Mouse (Mus musculus) intestine, postnatal 0 days (tissue): ENCODE measurements around the gene Mitf. TPM values are rescaled to one million over a fixed set of nuclear protein-coding genes. Genes with fewer than 3 reads are reported as not detected.

Source experiments
- ATAC-seq: fragments of 200-750 bp; cut with Nextera tagmentation; 2 replicates; pipeline ENCODE4 v1.8.0; 2017; ENCODE audit warnings: mild to moderate bottlenecking, moderate TSS enrichment, moderate library complexity
- H3K27ac ChIP-seq: fragments of 300-500 bp; sonication (generic); 2 replicates; pipeline ENCODE4 v1.5.1; 2014; ENCODE audit warnings: mild to moderate bottlenecking, low read depth, low read length, moderate library complexity
- H3K27me3 ChIP-seq: fragments of 300-500 bp; sonication (generic); replicated peaks from 2 replicates; pipeline ENCODE4 v1.6.1; 2014; ENCODE audit warnings: low read length, mixed read lengths; ENCODE audit not compliant: control insufficient read depth, insufficient read depth
- H3K36me3 ChIP-seq: fragments of 300-500 bp; sonication (generic); 2 replicates; pipeline ENCODE4 v1.6.1; 2014; ENCODE audit warnings: mild to moderate bottlenecking, moderate library complexity; ENCODE audit not compliant: control insufficient read depth, insufficient read depth
- H3K4me1 ChIP-seq: fragments of 300-500 bp; sonication (generic); replicated peaks from 2 replicates; pipeline ENCODE4 v1.6.1; 2014; ENCODE audit warnings: antibody characterized with exemption, low read length, mixed read lengths; ENCODE audit not compliant: control insufficient read depth, insufficient read depth
- H3K4me2 ChIP-seq: fragments of 300-500 bp; sonication (generic); replicated peaks from 2 replicates; pipeline ENCODE4 v1.6.1; 2014; ENCODE audit warnings: low read depth, mild to moderate bottlenecking, moderate library complexity
- H3K4me3 ChIP-seq: fragments of 300-500 bp; sonication (generic); 2 replicates; pipeline ENCODE4 v1.5.1; 2014; ENCODE audit warnings: low read depth, low read length
- H3K9ac ChIP-seq: fragments of 300-500 bp; sonication (generic); 2 replicates; pipeline ENCODE4 v1.6.1; 2014; ENCODE audit warnings: mild to moderate bottlenecking, low read depth, low read length
- H3K9me3 ChIP-seq: fragments of 300-500 bp; sonication (generic); 2 replicates; pipeline ENCODE4 v1.6.1; 2016; ENCODE audit warnings: mixed run types; ENCODE audit not compliant: control insufficient read depth
- CTCF ChIP-seq: sonication (generic); IDR thresholded peaks from 2 replicates; pipeline ENCODE4 v1.5.1; 2016; ENCODE audit warnings: low read depth, mild to moderate bottlenecking, control low read depth, antibody characterized with exemption, moderate library complexity
- WGBS: fragments of 180-500 bp; shearing (Covaris S2); extraction: QIAGEN DNeasy Blood & Tissue Kit; methylation state at CpG from one replicate; pipeline ENCODE4 v1.1.7; 2014; 5-methylcytosine and 5-hydroxymethylcytosine counted together
- polyA plus RNA-seq: library from polyadenylated mRNA; unstranded; fragments of >200 nt; fragmentation: Nextera tagmentation; extraction: Ambion mirVana; gene quantifications from 2 replicates; pipeline ENCODE4 v1.2.1, GENCODE M21; 2015

Gene Mitf
- polyA plus RNA-seq, 1 experiment from 2014 or later, result 0.74 TPM

DNA sequence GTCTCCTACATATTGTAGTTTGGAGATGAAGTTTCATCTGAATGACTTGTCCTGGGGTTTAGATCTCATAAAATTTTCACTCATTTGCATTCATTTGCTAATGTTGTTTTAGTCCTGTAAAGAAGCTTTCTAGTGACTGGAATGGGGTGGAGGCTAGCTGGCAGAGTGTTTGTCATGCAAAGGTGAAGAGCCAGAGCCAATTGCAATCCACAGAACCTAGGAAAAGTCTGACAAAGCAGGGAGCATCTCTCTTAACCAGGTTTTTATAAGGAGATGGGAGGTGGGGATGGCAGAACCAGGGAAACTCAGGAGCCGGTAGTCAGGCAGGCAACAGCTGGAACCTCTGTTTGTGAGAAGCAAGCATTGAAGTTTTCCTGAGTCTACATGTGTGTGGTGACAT lies 144.9 kb downstream of the Mitf start:
- Histone ChIP-seq H3K4me2 (no peak overlapping the region), H3K27ac (no peak overlapping the region), H3K36me3 (no peaks in the 10 kb centered on the region), H3K27me3 (no peaks in the 10 kb centered on the region), H3K9ac (no peak overlapping the region), H3K9me3 (no peaks in the 10 kb centered on the region), H3K4me1 (no peaks in the 10 kb centered on the region), H3K4me3 (no peak overlapping the region)
- 84% methylated on average over 1 of the region's 1 CpGs for WGBS
- no peak for ATAC-seq
- no peak for TF ChIP-seq CTCF

- Histone ChIP-seq H3K9ac (no peak overlapping the region), H3K4me3 (no peak overlapping the region), H3K27me3 (no peaks in the 10 kb centered on the region), H3K9me3 (no peaks in the 10 kb centered on the region), H3K36me3 (no peaks in the 10 kb centered on the region), H3K4me2 (no peak overlapping the region), H3K4me1 (no peaks in the 10 kb centered on the region), H3K27ac (no peak overlapping the region)
- TF ChIP-seq CTCF, result no peak
- no peak for ATAC-seq
- 89% methylated on average over 8 of the region's 8 CpGs for WGBS
These were observed 146.0 kb downstream of the Mitf start for GRCm38 (mm10) chr6:97952845-97953244.

GRCm38 (mm10) chr6:97956121-97956520 lies 149.3 kb downstream of the Mitf start:
- Histone ChIP-seq H3K4me3 (no peak overlapping the region), H3K27me3 (no peaks in the 10 kb centered on the region), H3K9me3 (no peaks in the 10 kb centered on the region), H3K9ac (no peak overlapping the region), H3K4me1 (no peaks in the 10 kb centered on the region), H3K27ac (no peak overlapping the region), H3K36me3 (no peaks in the 10 kb centered on the region), H3K4me2 (no peak overlapping the region)
- ATAC-seq, result no peak
- WGBS, result 59% methylated on average over 6 of the region's 6 CpGs
- TF ChIP-seq CTCF, result no peak

DNA sequence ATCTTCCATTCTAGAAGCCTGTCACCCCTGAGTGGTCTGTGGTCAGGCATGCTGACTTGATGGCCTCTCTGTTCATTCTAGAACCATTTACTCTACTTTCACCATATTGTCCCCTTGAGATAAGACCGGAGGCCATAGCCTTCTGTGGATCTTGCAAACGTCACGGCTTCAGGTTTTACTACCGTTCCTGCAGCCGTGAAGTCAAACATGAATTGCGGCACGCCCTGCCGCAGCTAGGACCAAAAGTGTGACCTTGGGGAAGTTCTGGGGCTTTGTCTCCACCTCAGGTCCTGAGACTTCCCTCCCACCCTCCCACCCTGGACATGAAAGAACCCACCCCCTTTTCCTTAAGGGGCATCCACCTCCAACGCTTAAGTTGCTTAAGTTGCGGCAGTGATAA lies 149.8 kb downstream of the Mitf start:
- Histone ChIP-seq H3K4me3 (no peak overlapping the region), H3K27me3 (no peaks in the 10 kb centered on the region), H3K27ac (no peak overlapping the region), H3K4me1 (no peaks in the 10 kb centered on the region), H3K36me3 (no peaks in the 10 kb centered on the region), H3K9ac (no peak overlapping the region), H3K4me2 (no peak overlapping the region), H3K9me3 (no peaks in the 10 kb centered on the region)
- TF ChIP-seq CTCF, result no peak
- WGBS, result 41% methylated on average over 10 of the region's 10 CpGs
- no peak for ATAC-seq

DNA sequence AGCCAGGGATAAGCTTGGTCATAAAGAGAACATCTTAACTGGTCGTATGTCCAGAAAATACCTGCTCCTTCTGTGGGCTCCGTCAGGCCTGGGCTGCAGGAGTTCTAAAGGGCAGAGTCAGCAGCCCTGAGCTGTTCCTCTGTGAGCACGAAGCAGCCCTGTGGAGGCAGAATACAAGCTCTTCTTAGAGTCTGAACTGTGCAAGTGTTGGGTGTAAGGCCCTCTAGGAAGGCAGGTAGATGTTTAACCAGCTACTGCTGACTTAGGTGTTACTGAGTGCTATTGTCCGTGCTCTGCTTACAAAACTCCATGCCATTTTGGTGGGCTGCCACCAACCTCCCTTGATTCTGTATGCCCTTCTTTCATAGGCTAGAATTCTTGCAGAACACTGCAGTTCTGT lies 151.4 kb downstream of the Mitf start:
- no peak for TF ChIP-seq CTCF
- H3K4me1 ChIP-seq, result no peaks in the 10 kb centered on the region
- no peak for ATAC-seq
- H3K9ac ChIP-seq, result no peak overlapping the region
- no peaks in the 10 kb centered on the region for H3K36me3 ChIP-seq
- 52% methylated on average over 4 of the region's 4 CpGs for WGBS
- H3K4me3 ChIP-seq, result no peak overlapping the region
- no peak overlapping the region for H3K27ac ChIP-seq
- H3K4me2 ChIP-seq, result no peak overlapping the region
- H3K9me3 ChIP-seq, result no peaks in the 10 kb centered on the region
- no peaks in the 10 kb centered on the region for H3K27me3 ChIP-seq

- H3K36me3 ChIP-seq, result no peaks in the 10 kb centered on the region
- WGBS, result 66% methylated on average over 2 of the region's 2 CpGs
- H3K4me1 ChIP-seq, result no peaks in the 10 kb centered on the region
- no peak for TF ChIP-seq CTCF
- no peak overlapping the region for H3K9ac ChIP-seq
- no peak overlapping the region for H3K27ac ChIP-seq
- H3K27me3 ChIP-seq, result no peaks in the 10 kb centered on the region
- H3K4me2 ChIP-seq, result no peak overlapping the region
- H3K9me3 ChIP-seq, result no peaks in the 10 kb centered on the region
- H3K4me3 ChIP-seq, result no peak overlapping the region
- ATAC-seq, result no peak
These were observed 154.9 kb downstream of the Mitf start for GRCm38 (mm10) chr6:97961776-97962175.

- ATAC-seq, result no peak
These were observed 155.5 kb downstream of the Mitf start for GRCm38 (mm10) chr6:97962311-97962710.

More at GRCm38 (mm10) chr6:97962311-97962710, 155.5 kb downstream of the Mitf start:
- Histone ChIP-seq H3K9me3 (no peaks in the 10 kb centered on the region), H3K36me3 (no peaks in the 10 kb centered on the region), H3K4me1 (no peaks in the 10 kb centered on the region), H3K27me3 (no peaks in the 10 kb centered on the region), H3K9ac (no peak overlapping the region), H3K4me2 (no peak overlapping the region), H3K27ac (no peak overlapping the region), H3K4me3 (no peak overlapping the region)
- WGBS, result 78% methylated on average over 1 of the region's 1 CpGs
- no peak for TF ChIP-seq CTCF
